Mouse (Mus musculus): ENCODE measurements around the gene Stra6.
A peak's percentile ranks its signal among the peaks of the same experiment; 100 is the strongest.

The Stra6 gene

DNA sequence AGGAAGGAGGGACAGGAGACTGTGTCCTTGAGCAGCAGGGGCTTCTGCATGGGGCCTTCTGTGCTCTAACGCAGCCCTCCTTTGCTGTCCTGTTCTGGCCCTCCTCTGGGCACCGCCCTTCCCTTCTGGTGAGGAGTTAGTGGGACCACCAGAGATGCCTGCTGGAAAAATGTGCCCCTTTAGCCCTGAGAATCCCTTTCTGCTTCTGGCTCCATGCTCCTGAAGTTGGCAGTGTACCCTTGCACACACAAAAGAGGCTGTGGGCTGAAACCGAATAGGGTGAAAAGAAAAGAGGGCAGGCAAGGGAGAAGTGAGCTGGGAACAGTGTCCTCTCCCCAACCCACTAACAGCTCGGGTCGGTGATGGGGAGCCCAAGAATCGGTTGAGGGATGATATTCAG is 14.4 kb upstream of the Stra6 start:
- no peak for DNase-seq (ENCODE audit: extremely low read depth, insufficient read length, low spot score)

DNA sequence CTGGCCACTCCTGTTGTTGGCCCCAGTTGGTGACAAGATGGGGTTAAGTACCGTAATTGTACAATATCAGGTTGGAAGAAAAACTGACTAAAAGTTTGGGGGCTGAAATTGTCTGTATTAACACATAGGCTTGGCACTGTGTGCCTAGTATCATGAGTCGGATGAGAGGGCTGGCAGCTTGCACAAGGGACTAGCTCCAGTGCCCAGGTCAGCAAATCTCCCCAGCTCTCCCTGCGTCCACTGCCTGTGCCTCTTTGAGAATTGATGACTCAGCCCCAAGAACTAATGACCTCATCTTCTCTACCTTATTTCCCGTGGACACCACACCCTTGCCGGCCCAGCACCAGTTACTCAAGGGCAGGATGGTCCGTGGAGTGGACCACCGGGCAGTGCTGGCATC is 13.7 kb upstream of the Stra6 start:
- peak; percentile 59 for DNase-seq (ENCODE audit: extremely low read depth, insufficient read length, low spot score)

DNA sequence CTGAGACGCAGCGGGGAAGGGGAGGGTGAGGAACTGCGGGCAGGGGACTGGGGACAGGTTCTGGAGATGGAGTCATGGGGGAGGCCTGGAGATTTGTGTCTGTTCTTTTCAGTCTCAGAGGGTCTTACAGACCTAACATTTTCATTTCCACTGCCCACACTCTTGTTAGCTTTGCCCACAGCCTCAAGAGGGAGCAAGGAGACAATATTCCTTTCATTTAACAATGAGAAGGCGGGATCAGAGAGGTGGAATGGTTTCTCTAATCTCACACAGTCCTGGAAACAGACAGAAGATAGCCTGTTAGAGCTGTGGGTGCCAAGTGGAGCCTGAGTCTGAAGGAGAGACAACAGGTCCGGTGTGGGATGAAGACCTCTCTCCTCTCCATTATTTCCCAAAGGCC is 11.7 kb upstream of the Stra6 start:
- DNase-seq (ENCODE audit: extremely low read depth, insufficient read length, low spot score) = no peak

DNA sequence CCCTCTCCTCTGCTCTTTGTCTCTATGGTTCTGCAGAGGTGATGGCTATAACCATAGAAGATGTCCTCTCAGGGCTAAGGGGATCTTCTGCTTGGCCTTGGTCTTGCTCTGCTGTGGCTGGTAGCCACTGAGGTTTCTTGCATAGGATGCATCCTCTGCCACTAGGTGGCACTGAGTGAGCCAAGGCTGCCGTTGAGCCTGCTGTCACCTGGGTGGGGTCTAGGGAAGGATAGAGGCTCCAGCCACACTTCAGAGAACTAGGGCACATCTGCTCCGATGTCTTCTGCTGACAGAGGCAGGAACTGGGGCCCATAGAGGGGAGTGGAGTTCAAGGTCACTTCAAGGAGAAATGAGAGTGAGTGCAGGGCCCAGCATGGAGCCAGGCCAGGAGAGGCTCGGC is 10.5 kb upstream of the Stra6 start:
- DNase-seq (ENCODE audit: extremely low read depth, insufficient read length, low spot score) = no peak

DNA sequence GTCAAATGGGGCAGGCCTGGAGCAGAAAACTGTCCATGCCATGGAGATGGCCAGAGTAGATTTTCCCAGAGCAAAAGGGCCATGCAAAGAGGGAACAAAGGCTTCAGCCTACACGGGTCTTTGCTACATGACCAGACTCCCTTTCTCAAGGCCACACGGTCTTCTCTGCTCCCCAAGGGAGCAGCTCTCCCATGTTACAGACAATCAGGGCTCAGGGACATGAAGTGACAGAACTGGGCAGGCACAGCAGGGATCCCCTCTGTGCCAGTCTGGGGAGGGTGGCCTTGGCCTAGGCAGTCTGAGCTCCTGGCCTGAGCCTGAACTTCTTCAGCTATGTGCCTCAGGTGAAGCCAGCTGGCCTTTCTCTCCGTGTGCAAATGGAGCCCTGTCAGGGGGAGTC is 10.0 kb upstream of the Stra6 start:
- no peak for DNase-seq (ENCODE audit: extremely low read depth, insufficient read length, low spot score)

DNA sequence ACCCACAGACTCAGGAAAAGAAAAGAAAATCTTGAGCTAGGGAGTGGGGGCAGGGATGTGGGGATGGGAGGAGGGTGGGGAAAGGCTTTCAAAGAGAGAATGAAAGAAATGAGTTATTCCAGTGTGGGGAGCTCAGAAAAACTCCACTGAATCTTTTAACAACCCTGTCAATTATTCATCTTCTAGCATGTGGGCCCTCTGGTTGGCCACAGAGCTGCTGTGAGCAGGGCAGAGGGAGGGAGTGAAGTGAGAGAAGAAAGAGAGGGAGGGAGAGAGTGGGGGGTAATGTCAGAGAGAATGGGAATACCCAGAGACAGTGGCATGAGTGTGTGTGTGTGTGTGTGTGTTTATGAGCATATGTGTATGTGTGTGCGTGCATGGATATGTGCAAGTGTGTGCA is 9.6 kb upstream of the Stra6 start:
- DNase-seq (ENCODE audit: extremely low read depth, insufficient read length, low spot score) = no peak

DNA sequence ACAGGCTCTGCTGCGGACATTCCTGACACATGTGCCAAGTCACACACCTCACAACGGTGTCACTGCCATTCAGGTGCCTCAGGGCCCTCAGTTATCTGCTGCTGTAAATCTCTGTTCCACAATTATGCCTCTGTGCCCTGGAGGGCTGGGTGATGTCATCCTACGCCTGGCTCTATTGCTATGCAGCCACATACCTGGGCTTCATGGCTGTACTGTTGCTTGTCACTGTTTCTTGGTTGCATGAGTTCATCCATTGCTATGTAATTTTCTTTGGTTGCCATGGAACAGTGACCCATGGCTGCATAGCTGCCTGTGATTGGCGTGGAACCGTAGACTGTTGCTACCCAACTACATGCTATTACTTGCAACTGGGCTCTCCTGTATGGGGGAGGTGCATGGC is 7.9 kb upstream of the Stra6 start:
- DNase-seq (ENCODE audit: extremely low read depth, insufficient read length, low spot score) = no peak

DNA sequence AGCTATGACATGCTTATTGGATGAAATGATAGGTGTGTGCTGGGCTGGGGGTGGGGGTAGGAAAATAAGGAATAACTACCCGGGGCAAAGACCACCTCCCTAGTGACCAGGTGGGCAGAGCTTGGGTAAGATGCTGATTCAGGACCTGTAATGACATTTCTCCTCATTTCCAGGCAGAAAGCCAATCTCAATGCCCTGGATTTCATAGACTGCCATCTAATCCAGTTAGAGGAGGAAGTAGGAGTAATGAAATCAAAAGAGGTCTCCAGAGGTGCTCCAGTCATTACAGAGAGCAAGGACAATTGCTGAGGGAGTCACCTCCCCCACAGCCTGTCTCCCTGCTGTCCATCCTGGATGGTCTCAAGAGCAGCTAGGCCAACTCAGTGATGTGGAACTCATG is 3.7 kb upstream of the Stra6 start:
- no peak for DNase-seq (ENCODE audit: extremely low read depth, insufficient read length, low spot score)

- DNase-seq (ENCODE audit: extremely low read depth, insufficient read length, low spot score) = peak; percentile 41
Measured at GRCm38 (mm10) chr9:58060677-58061667, 2.6 kb upstream of the Stra6 start.

GRCm38 (mm10) chr9:58065532-58065931 is 1.9 kb downstream of the Stra6 start:
- DNase-seq (ENCODE audit: extremely low read depth, insufficient read length, low spot score) = no peak

DNA sequence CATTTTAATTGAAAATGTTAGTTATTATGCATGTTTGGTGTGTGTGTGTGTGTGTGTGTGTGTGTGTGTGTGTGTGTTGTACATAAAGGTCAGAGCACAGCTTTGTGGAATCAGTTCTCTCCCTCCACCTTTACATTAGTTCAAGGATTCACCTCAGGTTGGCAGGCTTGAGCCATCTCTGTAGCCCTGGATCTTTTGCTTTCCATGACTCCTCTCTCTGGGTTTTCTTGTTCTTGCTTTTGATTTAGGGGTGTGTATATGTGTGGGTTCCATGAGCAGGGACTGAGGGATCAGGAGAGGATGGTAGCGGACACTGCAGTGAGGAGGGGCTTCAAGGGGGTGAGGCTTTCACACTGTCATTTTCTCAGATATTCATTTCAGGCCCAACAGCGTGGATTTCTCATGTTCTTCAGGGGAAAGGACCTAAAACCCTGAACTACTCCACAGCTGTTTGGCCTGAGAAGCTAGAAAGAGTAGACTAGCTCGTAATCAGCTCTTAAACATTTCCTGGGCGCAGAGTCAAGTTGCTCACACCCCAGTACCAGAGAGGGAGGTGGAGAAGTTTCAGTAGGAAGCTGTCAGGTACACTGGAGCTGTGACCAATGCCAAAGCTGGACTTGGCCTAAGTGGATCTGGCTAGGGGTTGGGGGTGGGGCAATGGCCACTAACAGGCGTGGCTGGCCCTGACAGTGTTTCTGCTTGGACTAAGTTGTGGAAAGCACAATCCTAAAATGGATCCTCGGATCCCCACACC is 2.6 kb downstream of the Stra6 start:
- no peak for DNase-seq (ENCODE audit: extremely low read depth, insufficient read length, low spot score)

DNA sequence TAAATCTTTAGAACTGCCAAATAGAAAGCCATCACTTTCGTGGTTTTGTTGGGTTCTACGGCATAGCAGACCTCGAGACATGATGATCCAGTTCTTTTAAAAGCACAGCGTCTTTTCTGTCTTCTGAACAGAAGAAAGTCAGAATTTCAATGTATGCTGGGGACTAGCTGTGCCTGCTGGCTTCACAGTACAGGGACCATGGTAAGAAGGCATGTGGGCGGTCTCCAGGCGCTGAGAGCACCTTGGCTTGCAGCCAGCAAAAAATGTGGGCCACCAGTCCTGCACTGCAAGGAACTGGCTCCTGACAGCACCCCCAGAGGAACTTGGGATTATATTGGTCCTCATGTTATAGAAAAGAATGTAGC is 3.1 kb downstream of the Stra6 start:
- DNase-seq (ENCODE audit: extremely low read depth, insufficient read length, low spot score) = no peak

- DNase-seq (ENCODE audit: extremely low read depth, insufficient read length, low spot score) = no peak
Measured at GRCm38 (mm10) chr9:58067546-58067945, 4.0 kb downstream of the Stra6 start.

- no peak for DNase-seq (ENCODE audit: extremely low read depth, insufficient read length, low spot score)
Measured at GRCm38 (mm10) chr9:58074561-58074960, 11.0 kb downstream of the Stra6 start.

GRCm38 (mm10) chr9:58084586-58084985 is 21.0 kb downstream of the Stra6 start:
- DNase-seq (ENCODE audit: extremely low read depth, insufficient read length, low spot score) = no peak

GRCm38 (mm10) chr9:58085074-58085473 is 21.5 kb downstream of the Stra6 start:
- DNase-seq (ENCODE audit: extremely low read depth, insufficient read length, low spot score) = no peak

DNA sequence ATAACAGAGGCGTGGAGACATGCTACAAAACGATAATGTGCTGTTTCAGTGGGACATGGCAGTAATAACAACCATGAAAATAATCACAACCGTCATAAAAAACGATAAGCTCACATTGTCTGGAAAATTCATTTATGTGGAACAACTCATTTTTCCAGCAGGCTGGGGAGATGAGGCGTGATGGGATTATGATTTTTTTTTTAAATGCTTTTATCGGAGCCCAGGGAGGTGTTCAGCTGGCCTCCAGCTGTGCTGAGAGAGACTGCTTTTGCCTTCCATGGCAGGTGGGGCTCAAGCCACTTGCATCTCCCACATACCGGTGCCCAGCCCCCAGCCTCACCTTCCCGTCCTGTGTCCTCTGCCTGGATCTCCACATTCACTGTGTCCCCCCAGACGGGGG is 22.6 kb downstream of the Stra6 start:
- DNase-seq (ENCODE audit: extremely low read depth, insufficient read length, low spot score) = no peak

DNA sequence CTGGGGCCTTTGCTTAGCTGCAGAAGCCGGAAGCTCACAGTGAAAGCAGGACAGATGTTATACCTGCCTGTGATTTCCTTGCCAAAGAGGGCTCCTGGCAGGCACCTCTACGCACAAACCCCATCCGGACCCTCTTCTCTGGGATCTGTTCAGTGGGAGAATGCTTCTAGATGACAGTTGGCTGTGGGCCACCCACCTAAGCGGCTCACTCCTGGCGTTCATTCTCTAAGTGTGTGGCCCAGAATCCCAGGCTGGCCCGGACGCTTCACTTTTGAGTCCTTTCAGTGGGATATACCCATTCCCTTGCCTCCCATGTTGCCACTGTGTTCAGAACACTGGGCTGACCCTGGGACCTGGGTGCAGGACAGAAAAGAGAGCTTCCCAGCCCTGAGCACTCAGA is 23.3 kb downstream of the Stra6 start:
- DNase-seq (ENCODE audit: extremely low read depth, insufficient read length, low spot score) = no peak

GRCm38 (mm10) chr9:58087277-58087998 is 23.9 kb downstream of the Stra6 start:
- DNase-seq (ENCODE audit: extremely low read depth, insufficient read length, low spot score) = no peak

DNA sequence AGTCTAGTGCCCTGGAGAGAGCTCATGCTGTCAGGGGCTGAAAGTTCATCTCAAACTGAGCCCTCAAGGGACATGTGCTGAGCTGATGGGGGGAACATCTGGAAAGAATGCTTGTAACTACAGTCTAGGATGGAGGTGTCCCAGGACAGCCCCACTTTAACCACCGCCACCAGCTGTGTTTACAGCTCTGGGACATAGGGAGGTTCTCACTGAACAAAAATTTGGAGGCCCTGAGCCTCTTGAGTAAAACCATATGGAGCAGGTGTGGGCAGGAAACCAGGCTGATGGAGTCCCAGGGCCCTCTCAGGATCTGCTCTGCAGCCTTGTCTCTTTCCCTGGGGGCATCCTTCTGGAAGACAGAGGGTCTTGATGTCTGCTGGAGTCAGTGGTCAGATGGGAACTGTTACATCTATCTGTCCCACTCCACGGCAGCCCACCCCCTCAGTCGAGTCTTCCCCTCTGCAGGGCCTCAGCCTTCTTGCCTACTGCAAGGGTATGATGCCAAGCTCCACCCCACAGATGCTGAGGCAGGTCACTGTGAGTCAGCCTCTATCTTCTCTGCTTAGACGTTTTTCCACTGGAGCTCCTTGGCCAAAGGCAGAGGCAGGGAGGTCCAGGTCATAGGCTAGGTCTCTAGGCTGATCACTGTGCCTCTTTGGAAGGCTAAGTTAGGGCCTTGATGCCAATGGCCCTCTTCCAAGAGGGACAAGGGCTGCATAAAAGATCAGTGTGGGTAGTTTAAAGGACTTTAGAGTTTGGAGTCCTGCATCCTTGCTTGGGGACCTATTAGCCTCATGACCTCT is 28.2 kb downstream of the Stra6 start:
- no peak for DNase-seq (ENCODE audit: extremely low read depth, insufficient read length, low spot score)

Measured in 3134 (cell line).